Mouse (Mus musculus) cortical plate, adult 2 months (tissue): ENCODE results near the gene Dyrk1a.

Experiments used
- CTCF ChIP-seq: fragments of 200-500 bp; IDR thresholded peaks from 2 replicates; pipeline ENCODE4 v1.5.1; 2011; ENCODE audit warnings: mild to moderate bottlenecking, control low read depth, low read length; ENCODE audit not compliant: insufficient read depth; ENCODE audit errors: extremely low read depth
- POLR2A ChIP-seq: fragments of 200-500 bp; IDR thresholded peaks from 2 replicates; pipeline ENCODE4 v1.6.1; 2011; ENCODE audit warnings: mild to moderate bottlenecking, low read length, control low read depth; ENCODE audit not compliant: insufficient read depth; ENCODE audit errors: extremely low read depth

- TF ChIP-seq CTCF (no peak), POLR2A (no peak)
Observed at GRCm38 (mm10) chr16:94608706-94609594, 39.1 kb downstream of the Dyrk1a start.
